Comparison of ENCODE assay signal across 9 mouse cellular contexts in genomic region chr12:116648584-116649206, GRCm38 (mm10).
DNase-seq lines count a peak whose midpoint lies in the region; ATAC-seq lines count a peak whose summit lies in the region.
"Had no signal": no experiment of that assay in that cellular context is flagged by ENCODE, and none has a peak within 500 bp of the region (broad histone marks: within the 10 kb centered on the region; RNA-seq: fewer than 3 reads in every experiment).

No protein-coding gene starts in this region.

- 69% methylated on average over 4 of the region's 4 CpGs for WGBS in limb, embryonic 11.5 days
- WGBS in limb, embryonic 10.5 days: 75% methylated on average over 4 of the region's 4 CpGs
- WGBS in midbrain, embryonic 10.5 days: 69% methylated on average over 4 of the region's 4 CpGs

- no peak for ATAC-seq in limb, embryonic 11.5 days (ENCODE audit: insufficient number of reproducible peaks, low FRiP score, low TSS enrichment, low read depth)

- no peak overlapping the region for H3K27ac ChIP-seq in limb, embryonic 11.5 days (replicated peaks; ENCODE audit: low read depth, low read length)
- H3K27ac ChIP-seq in limb, embryonic 10.5 days: no peak overlapping the region
- no peak overlapping the region for H3K27ac ChIP-seq in midbrain, embryonic 10.5 days (replicated peaks)
- H3K27ac ChIP-seq: lung, embryonic 15.5 days had no signal

- no peak overlapping the region for H3K4me2 ChIP-seq in limb, embryonic 11.5 days (ENCODE audit: low read depth, severe bottlenecking)
- H3K4me2 ChIP-seq: lung, embryonic 15.5 days had no signal

- H3K9ac ChIP-seq in limb, embryonic 11.5 days (ENCODE audit: low read length): no peak overlapping the region
- H3K9ac ChIP-seq: lung, embryonic 15.5 days had no signal

- no peaks in the 10 kb centered on the region for H3K4me1 ChIP-seq in limb, embryonic 11.5 days (ENCODE audit: control insufficient read depth, insufficient read depth, low read length)
- no peaks in the 10 kb centered on the region for H3K4me1 ChIP-seq in limb, embryonic 10.5 days
- H3K4me1 ChIP-seq in midbrain, embryonic 10.5 days: no peaks in the 10 kb centered on the region
- H3K4me1 ChIP-seq: lung, embryonic 15.5 days had no signal

- H3K36me3 ChIP-seq in limb, embryonic 11.5 days (ENCODE audit: control insufficient read depth, insufficient read depth, low read length): no peaks in the 10 kb centered on the region
- no peaks in the 10 kb centered on the region for H3K36me3 ChIP-seq in limb, embryonic 10.5 days
- no peaks in the 10 kb centered on the region for H3K36me3 ChIP-seq in midbrain, embryonic 10.5 days
- H3K36me3 ChIP-seq: lung, embryonic 15.5 days had no signal

- no peaks in the 10 kb centered on the region for H3K9me3 ChIP-seq in limb, embryonic 11.5 days (ENCODE audit: control insufficient read depth, low read length)
- H3K9me3 ChIP-seq in limb, embryonic 10.5 days (replicated peaks): no peaks in the 10 kb centered on the region
- no peaks in the 10 kb centered on the region for H3K9me3 ChIP-seq in midbrain, embryonic 10.5 days (replicated peaks)
- H3K9me3 ChIP-seq: lung, embryonic 15.5 days had no signal

- H3K4me3 ChIP-seq in limb, embryonic 11.5 days (ENCODE audit: low read depth, low read length): no peak overlapping the region
- no peak overlapping the region for H3K4me3 ChIP-seq in limb, embryonic 10.5 days
- H3K4me3 ChIP-seq in midbrain, embryonic 10.5 days: no peak overlapping the region
- H3K4me3 ChIP-seq: lung, embryonic 15.5 days had no signal

- H3K27me3 ChIP-seq in limb, embryonic 11.5 days (ENCODE audit: control insufficient read depth, insufficient read depth, low read length): no peaks in the 10 kb centered on the region
- no peaks in the 10 kb centered on the region for H3K27me3 ChIP-seq in limb, embryonic 10.5 days (ENCODE audit: low read depth, poor library complexity, severe bottlenecking)
- no peaks in the 10 kb centered on the region for H3K27me3 ChIP-seq in midbrain, embryonic 10.5 days (ENCODE audit: low read depth, poor library complexity, severe bottlenecking)
- H3K27me3 ChIP-seq: lung, embryonic 15.5 days had no signal

- peak; percentile 46 for DNase-seq in limb, embryonic 11.5 days (ENCODE audit: low spot score)
- DNase-seq in limb, embryonic 10.5 days (ENCODE audit: low spot score): no peak
- DNase-seq in brain, adult 2 months (ENCODE audit: low read depth, low spot score): peak; percentile 87
- DNase-seq in forelimb bud, embryonic 11.5 days (ENCODE audit: low read depth, low spot score): peak; percentile 37
- peak; percentile 68 to 77 for DNase-seq in layer of hippocampus, postnatal 10 days (ENCODE audit: low spot score in 2 of 2)
- peak; percentile 51 for DNase-seq in midbrain, embryonic 10.5 days (ENCODE audit: low spot score)
- DNase-seq in thymus, postnatal 10 days (ENCODE audit: low spot score in 2 of 2): peak; percentile 27 to 71
- DNase-seq in spleen, postnatal 4 days (ENCODE audit: low spot score in 2 of 2): no peak

Comparison
In these comparisons a context has a peak if more than half of its experiments do, and no peak if none do; other contexts are left out.
1. DNase-seq: peak in limb, embryonic 11.5 days (single experiment), brain, adult 2 months (single experiment), forelimb bud, embryonic 11.5 days (single experiment), layer of hippocampus, postnatal 10 days (2 of 2), midbrain, embryonic 10.5 days (single experiment) and thymus, postnatal 10 days (2 of 2); none in limb, embryonic 10.5 days (single experiment) and spleen, postnatal 4 days (0 of 2).